Mouse (Mus musculus) urinary bladder, adult 2 months (tissue): ENCODE data around the gene Gm10972. TPM values are rescaled to one million over a fixed set of nuclear protein-coding genes. Genes with fewer than 3 reads are reported as not detected.
"Not testable (repeated sequence)": the region's sequence is repeated elsewhere in the genome, so short reads cannot be mapped to it uniquely, and the experiment has no call there.

ENCODE experiments used
- DNase-seq: peaks from one replicate; pipeline ENCODE4 v3.0.0; 2022; ENCODE audit warnings: low spot score
- polyA plus RNA-seq: library from polyadenylated mRNA; depleted of rRNA; stranded (reverse); fragments of >200 nt; gene quantifications from 2 replicates; pipeline ENCODE4 v1.2.3, GENCODE M21; 2012; rRNA removed

Gene Gm10972
- polyA plus RNA-seq: not detected in 2 replicates

DNA sequence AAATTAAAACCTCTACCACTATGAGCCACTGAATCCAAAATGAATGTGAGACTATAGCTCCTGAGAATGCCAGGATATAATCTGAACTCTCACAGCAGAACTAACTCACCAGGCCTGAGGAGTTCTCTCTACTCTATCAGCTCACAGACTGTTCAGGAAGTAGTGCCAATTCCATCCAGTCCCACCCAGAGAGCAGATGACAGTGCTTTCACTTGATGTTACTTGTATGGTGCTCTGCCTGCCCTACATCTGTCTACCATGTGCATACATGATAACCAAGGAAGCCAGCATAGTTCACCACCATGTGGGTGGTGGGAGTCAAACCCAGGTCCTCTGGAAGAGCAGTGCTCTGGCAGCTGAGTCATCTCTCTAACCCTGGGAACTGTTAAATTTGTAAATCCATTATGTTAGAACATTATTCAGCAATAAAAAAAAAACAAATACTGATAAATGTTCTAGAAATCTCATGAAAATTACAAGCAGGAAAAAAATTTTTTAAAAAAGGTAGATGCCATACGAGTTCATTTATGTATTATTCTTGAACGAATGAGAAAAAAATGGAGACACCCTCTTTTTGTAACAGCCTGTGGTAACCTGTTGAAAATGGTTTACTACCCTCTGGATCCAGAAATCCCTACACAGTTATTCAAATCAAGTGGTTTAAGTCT is at the start of gene Gm10972:
Gm10972 (plus strand) TSS at position 618 of the 668 bp plus-strand sequence.
- DNase-seq: not testable (repeated sequence)

DNA sequence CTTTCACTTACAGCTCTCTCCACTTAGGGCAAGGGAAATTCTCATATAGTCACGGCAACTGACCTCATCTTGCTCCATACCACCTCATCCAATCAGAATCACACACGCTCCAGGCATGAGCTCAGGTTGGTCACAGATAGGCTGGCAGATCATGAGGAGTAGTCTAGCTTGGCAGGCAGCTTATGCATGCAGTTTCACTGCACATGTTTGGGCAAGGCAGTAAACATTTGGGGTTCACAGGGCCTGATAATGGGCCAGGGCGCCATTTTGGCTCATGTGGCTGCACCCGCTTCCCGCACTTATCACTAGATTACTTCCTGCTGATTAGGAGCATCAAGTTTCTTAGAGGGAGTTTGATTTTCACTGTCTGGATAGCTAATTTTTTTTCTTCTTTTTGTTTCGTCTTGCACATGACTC is 47.0 kb upstream of the Gm10972 start:
- no peak for DNase-seq

DNA sequence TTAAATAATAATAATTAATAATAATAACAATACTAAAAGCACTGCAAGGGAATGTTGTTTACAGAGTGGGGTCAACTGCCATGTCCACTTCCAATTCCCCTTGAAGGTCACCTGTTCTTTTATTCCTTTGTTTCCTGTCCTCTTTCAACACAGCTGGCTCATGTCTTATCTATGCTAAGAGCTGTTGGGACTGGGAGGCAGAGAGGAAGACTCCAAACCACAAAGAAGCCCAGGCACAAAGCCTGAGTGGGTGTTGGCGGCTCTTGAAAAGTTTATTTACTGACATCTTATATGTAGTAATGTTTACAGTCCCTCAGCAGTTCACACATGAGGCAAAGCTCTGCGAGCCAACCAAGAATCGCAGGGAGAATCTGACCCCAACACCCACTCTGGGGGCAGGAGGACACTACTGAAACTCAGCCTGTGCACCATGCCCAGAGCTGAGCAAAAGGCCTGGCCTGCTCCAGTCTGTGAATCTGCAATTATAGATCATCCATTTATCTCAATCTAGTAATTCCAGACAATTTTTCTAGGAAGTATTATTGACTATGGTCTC is 45.6 kb upstream of the Gm10972 start:
- no peak for DNase-seq

DNA sequence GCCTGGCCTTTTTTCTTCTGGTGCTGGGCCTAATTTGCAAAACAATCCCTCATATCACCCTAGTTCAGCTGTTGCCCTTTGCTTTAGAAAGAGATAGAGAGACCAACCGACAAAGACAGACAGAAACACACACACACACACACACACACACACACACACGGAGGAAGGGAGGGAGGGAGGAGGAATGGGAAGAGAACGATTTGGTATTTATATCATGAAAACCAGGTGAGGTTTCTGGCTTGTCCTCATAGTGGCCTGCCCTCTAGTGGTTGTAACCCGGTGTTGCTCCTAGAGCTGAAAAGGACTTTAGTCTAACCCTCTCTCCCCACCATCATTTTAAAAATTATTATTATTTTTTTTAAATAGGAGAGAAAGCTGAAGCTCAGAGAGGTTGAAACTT is 41.0 kb upstream of the Gm10972 start:
- DNase-seq: no peak

DNA sequence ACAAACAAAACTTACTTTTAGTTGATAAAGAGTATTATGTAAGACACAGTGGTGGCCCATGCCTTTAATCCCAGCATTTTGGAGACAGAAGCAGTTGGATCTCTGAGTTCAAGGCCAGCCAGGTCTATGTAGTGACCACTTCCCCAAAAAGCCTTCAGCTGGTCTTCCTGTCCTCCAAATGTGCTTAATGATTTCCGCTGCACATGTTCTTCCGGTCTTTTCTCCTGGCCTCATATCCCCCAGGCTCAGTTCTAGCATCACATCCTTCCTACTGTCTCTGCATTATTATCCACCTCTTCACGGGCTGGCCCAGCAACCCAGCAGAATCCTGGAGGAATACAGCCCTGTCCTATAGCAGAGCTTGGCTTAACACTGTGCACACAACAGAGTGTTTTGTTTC is 33.3 kb upstream of the Gm10972 start:
- no peak for DNase-seq

DNA sequence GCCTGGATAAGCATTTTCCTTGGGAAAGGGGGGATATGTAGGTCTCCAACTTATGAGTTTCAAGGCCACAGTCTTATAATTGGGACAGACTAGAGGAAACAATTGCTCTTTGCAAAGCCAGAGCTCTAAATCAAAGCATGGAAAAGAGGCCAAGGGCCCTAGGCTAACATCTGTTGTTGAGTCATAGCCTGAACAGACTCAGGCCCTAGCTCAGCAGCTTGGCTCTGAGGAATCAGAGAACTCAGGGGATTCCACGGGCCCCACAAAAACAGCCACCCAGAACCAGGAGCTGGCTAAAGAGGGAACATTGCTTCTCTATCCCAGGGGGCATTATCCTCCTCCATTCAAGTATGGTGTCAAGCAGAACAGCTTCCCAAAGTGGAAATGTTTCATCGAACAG is 32.3 kb upstream of the Gm10972 start:
- DNase-seq: no peak

DNA sequence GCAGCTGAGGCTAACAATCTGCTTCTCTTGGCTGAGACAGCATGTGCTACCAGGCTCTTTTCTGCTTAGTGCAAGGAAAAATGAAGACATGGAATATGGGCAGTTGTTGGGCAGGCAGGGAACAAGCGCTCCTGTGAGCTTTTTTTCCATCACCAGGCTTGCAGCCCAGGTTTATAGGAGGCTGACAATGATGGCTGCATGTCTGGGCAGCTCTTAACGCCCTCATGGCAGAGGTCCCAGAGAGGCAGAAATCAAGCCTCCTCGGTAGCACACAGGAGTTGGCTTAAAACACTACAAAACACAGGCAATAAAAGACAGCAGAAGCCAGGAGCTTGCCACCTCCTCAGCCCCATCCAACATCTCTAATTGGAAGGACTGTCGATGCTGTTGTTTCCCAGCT is 31.6 kb upstream of the Gm10972 start:
- DNase-seq: no peak

DNA sequence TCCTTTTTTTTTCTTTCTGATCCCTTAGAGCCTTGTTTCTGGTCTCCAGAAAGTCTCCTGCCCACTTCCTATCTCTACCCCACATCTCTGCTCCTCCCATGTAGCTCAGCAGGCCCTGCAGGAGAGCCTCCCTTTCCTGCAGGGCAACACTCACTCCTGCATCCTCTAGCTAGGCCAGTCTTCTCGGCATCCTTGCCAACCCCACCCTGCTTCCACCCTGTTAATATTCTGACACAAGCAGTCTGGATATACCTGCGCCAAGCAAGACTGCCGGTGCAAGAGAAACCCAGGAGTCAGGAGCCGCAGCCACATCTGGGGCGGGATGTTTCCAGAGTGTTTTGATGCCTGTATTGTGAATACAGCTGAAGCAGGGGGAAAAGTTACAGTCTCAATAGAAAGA is 31.1 kb upstream of the Gm10972 start:
- DNase-seq: no peak

DNA sequence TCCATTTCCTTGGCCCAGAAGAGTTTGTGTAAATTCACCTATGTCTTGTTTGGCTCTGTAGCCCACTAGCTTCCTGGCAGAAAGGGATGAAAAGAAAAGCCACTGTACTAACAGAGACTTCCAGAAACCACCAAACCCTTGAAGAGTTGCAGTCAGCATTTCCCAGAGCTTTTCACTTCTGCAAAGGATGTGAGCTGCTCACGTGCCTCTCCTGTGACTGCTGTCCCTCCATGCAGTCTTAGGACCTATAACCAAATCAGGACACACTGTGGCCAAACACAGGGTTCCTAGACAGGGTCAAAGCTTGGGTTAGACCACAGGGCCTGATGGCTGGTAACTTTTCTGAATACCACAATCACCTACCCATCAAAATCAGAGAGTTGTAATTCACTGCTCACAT is 30.6 kb upstream of the Gm10972 start:
- no peak for DNase-seq

DNA sequence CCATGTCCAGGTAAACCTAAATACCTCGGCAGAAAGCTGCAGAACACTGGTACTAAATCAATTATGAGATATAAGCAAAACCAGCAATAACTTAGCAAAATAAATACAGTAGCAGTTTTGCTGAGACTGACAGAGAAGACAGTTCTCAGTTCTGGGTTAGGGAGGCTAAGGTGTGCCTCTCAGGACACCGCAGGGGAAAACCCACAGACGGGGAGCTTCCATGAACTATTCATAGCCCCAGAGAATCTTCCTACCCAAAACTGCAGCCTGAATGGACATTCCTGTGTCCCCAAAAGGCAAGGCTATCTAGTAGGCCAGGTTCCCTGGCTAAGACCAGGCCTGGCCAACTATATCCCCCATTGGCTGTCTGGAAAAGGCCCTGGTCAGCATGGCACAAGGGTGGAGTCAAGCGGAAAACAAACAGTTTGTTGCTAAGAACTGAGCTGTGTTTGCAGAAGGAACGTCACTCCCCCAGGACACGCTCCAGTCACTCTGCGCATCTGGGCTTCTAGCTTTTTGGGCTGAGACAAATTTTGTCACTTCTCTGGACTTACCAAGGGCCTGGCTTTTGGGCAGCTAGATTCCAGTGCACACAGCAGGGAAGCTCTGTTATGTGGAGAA is 29.5 kb upstream of the Gm10972 start:
- DNase-seq: no peak

DNA sequence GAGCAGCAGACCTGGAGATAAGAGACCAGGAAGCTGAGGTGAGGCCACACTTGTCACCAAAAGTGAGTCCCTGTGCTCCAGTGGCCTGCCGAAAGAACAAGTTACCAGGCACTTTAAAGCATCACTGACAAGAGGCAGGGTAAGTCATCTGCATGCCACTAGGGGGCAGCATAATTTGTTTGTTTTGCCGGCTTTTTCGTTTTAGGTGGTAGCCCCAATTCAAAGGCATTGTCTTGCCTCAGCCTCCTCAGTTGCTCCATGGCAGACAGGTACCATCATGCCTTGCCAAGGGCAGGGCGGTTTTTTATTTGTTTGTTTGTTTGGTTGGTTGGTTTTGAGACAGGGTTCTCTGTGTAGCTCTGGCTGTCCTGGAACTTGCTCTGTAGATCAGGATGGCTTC is 26.2 kb upstream of the Gm10972 start:
- DNase-seq: no peak

DNA sequence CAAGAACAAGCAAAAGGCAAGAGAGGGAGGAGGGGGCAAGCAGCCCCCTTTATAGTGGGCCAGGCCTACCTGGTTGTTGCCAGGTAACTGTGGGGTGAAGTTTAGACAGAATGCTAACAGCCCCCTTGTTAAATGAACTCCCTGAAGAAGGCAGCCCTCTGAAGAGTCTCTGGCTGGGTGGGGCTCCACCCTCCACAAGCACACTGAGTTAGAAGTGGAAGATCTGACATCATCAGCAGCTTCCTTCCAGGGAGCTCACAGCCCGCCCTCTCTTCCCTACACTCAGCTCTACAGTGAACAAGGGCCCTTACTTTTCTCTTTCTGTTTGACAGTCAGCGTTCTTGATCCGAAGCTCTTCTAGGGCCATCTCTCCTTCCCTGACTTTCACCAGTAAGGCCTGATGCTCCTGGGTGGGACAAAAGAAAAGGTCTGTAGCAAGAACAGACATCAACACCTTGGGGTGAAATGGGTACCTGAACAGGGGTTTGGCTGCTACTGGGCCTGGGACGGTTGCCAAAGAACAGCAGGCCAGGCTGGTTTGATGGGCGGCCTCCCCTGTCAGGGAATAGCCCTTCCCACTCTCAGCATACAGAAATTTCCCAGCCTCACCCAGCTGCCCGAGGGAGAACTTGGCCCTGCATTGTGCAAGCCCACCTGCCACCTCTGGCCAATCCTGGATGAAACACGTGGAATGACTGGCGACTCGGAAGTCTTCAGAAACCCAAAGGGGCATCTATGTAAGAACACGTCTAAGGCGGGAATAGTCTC is 21.0 kb upstream of the Gm10972 start:
- no peak for DNase-seq

DNA sequence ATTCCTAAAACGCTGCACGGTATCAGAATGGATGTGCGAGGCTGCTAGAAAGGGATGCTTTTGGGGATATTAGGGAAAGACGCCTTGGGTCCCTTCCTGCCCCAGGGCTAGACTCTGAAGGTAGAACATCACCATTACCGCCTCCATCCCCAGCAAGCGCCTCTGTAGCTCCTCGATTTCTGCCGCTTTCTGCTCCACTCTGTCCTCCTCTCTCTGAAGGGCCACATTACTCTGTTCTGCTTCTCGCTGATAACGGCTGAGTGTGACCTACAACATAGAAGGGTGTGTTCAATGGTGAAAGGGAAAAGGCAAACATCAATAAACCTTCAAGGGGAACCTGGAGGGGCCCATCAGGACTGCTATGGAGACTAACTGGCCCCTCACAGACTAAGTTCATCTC is 20.4 kb upstream of the Gm10972 start:
- no peak for DNase-seq

DNA sequence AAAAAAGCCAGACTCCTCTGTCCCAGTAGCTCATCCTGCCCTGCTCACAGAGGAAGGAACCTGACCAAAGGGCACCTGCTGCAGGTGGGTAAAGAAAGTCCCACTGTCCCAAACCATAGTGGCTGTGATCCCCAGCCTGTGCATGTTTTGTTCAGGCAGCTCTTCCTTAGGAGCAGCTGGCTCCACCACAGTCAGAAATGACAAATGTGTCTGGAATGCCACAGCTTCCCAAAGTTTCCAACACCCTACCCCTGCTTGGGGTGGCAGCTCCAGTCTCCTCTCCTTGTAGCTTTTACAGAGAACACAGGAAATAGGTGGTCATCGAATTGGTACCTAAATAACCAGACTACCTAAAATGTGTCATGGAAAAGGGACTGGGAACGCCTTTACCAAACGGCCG is 18.6 kb upstream of the Gm10972 start:
- DNase-seq: no peak

DNA sequence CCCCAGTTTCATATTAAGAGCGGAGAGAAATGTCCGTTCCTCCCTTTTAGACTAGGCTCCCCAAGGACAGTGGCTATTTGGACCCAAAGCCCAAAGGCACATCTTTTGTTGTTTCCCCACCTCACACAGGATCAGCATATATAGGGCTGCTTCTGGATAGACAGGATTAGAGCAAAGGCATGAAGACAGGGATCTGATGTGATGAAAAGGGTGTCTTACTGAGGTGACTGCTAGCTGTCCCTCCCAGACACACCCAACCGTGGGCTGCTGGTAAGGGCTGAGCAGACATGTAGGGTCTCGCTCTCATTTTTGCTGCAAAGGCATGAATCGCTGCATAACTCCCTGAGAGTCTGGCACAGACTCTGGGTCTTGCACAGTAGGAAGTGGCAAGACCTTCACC is 14.2 kb upstream of the Gm10972 start:
- DNase-seq: no peak

DNA sequence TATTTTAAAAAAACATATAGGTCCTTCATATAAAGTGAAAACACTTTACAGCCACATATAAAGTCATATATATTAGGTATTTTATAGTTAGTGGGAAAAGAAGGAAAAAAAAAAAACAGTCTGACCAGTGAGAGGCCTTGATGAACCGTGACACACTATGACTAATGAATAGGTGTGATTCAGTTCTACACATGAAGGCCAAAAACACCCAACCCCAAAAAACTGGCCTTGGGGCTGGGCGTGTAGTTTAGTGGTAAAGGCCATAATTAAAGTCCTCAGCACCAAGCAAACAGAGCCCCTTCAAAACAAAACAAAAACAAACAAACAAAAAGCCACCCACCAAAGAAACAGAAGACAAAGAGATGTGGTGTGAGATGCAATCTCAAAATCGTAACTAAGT is 13.0 kb upstream of the Gm10972 start:
- DNase-seq: no peak

DNA sequence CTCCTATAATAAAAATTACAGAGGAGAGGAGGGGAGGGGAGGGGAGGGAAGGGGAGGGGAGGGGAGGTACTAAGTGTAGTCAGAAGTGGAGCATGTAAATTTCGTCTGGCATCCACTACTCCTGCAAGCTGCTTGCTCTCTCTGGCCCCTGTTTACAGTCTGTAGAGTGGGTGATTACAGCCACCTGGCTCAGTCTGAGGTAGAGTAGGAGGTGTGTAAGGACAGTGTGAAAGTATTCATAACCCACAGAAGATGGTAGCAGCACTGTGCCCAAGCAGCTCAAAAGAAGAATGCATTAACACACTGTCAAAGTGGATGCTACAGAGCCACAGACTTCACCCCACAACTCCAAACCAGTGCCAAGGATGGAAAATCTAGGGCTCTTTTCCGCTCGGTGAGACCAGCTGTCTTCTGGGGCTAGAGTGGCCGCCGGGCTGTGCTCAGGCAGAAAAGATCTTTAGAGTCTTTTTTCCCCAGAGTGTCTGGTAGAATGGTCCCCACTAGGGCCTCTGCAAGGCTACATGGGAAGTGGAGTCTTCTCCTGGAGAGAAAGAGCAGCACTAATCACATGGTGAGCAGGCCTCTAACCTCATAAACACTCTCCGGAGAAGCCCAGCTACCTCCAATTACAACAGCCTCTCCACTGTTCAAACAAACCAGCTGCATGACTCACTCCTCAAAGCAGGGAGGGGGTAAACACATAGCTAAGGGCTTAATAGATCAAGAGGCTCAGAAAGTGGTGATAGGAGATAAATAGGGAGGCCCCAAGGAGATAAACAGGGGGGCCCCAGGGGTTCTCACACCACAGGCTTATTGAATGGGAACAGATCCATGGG is 6.1 kb downstream of the Gm10972 start:
- DNase-seq: no peak

DNA sequence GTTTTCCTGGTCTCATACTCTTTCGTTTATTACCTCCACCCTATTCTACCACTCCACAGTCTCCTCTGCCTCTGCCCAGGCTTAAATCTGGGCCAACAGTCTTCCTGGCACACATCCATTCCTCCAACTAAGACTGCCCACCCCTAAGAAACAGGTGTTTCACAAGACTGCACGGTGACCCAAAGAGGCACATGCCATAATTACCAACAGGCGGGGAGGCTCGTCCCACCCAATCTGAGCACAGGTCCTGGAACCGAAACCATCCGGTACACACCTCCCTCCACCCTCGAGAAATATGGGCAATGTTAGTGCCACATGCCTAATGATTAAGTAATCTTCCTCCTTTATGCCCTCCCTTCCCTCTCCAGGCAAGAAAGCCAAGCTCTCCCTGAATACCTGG is 7.5 kb downstream of the Gm10972 start:
- no peak for DNase-seq

DNA sequence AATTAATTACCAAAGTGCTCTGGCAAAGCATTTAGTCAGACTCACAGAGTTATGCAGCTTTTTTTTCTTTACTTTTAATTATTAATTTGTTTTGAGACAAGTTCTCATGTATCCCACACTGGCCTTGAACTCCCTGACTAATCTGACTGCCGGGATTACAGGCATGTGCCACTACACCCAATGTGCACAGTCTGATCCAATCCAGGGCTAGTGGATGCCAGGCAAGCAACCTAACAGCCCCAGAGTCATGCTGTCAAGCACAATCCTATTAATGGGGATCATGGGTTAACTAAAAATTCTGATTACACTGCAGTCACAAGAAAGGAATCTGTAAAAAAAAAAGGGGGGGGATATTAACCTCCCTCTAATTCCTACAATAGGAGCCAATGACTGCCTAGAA is 11.1 kb downstream of the Gm10972 start:
- DNase-seq: not testable (repeated sequence)

DNA sequence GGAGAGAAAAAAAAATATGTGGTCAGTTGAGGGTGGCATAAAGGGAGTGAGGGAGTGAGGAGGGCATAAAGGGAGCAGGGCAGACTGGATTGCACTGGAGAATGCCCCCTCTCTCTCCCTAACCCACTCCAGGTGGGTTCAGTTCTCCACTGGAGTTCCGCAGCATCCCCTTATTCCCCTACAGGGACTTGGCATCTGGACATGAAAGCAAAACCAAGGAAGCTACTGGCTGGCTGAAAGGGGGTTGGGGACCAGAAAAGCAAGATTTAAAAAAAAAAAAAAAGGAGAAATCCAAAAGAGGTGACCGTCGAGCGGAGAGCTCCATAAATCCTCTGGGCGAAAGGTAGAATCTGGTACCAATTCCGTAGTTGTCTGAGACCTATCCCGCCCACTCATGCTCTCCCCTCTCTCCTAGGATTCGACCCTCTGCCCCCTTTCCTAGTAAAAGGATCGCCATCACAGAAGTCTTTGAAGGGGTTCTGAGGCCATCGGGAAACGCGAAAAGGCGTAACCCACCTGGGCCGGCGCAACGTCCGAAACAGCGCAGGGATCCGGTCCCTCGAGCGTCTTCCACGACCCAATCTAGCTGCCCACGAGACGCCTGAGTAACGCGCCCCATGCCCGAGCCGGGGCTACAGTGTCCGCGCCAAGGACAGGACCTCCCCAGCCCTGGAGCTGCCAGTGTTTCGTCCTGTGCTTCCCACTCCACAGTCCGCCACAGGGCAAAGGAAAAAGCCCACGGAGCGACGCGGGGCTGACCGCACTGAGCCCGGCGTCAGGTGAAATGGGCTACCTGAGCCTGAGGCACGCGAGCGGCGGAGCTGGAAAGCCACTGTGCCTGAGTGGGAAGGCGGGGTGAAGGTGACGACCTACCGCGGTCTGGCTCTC is 15.2 kb downstream of the Gm10972 start:
- not testable (repeated sequence) for DNase-seq

DNA sequence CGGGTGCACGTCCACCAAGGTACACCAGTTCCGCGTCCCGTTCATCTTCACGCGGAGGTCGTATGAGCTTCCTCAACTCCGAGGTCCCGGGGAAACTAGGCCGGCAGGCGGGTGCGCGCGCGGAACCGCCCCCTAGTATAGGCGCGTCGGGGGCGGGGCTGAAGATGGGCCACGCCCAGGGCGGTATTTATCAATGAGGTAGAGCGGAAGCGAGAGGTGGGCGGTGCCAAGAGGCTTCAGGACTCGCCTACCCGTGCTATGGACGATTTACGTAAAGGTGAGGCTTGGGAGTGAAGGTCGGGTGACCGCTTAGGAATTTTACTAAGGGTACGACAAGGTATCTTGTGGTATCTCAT is 15.8 kb downstream of the Gm10972 start, which contains the start of gene Tuft1:
Tuft1 (minus strand) TSS at position 133 of the 356 bp plus-strand sequence.
- peak; percentile 64 for DNase-seq
